Mouse (Mus musculus) c-Kit-negative CD71-positive TER-119-positive erythroid progenitor cells, embryonic 14.5 days (primary cell): ENCODE data around the gene Garem2.
"Not testable (repeated sequence)": the region's sequence is repeated elsewhere in the genome, so short reads cannot be mapped to it uniquely, and the experiment has no call there.

Experiments
- DNase-seq: peaks from one replicate; pipeline ENCODE4 v3.0.0-alpha.2; 2013; ENCODE audit warnings: low read depth, low spot score

Garem2 gene

DNA sequence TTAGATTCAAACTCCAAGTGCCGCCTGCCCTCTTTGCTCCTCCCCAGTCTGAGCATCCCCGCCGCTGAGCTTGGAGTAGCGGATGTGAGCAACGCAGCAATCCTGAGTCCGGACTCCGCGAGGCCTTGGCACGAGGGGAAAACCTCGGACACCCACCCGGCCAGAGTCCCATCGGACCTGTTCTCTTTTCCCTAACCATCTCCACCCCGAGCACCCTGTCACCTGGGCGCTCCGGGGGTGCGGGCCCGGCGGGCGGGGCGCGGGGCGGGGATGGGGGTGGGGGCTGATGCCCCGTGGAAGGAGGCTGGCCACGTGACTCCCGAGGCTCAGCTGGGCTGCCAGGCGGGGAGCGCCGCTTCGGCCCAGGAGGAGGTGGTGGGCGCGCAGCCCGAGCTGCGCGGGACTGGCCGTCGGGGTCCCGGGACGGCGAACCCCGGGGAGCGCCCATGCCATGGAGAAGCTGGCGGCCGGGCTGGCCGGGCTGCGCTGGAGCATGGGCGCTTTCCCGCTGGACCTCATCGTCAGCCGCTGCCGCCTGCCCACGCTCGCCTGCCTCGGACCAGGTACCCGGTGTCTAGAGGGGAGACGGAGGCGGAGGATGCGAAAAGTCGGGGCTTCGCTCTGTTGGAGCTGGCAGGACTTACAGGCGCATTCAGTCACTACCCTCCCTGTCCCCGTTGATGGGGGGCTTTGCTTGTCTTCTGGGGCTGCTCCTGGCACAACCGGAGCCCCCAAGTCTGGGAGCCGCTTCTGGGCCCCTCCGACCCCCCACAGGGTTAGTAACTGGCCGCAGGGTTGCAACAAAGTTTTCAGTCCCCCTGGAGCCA, at the start of gene Garem2:
Gene Garem2 (plus strand): TSS at position 321 of the 827 bp plus-strand sequence.
- no peak for DNase-seq

DNA sequence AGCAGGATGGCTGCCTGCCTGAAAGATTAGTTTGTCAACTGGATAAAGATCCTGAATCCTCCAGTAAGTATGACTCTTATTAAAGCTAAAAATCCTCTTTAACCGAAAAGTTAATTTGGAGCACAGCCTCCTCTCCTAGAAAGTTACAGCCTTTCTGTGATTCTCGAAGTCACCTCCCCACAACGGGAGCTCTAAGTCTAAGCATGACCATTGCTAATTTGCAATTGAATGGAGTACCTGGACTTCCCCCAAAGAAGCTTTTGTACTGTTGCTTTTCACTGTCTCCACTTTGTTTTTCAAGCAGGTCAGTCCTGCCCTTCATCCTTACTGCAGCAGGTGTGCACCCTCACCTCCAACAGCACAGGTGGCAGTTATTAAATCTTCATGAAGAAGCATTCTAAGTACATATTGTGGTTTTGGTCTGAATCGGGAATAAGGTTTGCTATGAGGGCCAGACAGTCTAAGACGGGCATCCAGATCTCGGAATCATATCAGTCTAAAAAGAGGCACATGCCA, 46.7 kb upstream of the Garem2 start:
- DNase-seq, result no peak

DNA sequence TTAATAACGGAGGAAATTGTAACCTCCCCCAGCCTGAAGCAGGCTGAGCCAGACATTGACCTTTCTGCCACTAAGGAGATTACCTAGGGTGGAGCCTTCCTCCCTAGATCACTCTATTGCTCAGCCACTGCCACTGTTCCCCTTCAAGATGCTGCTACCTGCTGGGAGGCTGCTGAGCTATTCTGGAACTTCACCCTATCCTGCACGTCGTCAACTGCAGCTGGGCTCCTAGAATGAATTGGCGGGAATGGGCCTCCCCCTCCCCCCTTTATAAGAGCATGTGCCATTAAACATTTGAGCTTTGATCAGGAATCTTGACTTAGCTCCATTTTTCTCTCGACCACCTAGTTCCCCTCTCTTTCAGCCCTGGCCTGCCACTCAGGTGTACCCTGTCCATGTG, 45.4 kb upstream of the Garem2 start:
- DNase-seq, result not testable (repeated sequence)

DNA sequence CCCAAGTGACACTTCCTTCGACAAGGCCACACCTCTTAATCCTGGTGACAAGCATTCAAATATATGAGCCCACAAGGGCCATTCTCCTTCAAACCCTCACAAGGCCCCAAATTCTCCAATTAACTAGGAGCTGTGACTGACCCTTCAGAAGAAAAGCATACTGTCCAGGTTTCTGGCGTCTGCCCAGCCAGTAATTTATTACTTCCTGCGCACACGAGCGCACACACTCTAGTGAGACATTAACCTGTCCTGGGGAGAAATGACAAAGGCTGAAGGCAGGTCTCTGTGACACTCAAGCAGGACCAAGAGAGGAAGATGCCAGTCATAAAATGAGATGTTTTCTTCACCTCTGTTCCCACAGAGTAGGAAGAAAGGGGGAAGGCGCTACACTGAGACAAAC, 37.2 kb upstream of the Garem2 start:
- DNase-seq, result no peak

DNA sequence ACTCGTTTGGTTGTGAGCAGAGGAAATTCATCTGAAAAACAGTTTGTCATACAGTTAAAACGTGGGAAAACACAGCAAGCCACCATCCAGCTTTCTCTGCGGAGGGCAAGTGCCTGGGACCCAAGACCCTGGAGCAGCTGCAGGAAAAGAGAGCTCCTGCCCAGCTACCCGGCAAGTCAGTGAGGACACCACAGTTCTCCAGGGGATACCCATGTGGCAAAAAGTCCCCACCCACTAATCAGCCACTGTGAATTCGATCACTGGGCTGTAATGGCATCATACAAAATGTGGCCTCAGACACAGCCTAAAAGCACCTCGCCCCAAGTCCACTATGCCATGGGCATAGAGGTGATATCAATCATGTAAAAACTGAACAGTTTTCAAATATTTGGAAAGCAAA, 33.3 kb upstream of the Garem2 start:
- DNase-seq, result no peak

DNA sequence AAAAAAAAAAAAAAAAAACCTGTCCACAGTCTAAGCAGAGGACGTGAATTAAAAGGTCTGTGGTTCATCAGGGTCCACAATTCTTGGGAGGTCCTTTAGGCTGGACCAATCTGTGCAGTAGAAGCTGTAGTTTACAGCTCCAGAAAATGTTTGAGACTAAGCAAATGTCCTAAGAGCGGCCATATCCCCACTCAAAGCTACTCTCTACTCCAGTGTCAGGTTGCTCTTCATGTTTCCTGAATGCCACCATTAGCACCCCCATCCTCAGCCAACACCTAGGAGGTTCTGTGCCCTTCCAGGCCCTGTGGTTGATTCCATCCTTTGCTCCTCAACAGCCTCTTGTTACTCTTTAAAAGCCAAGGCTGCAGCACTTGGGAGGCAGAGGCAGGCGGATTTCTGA, 32.6 kb upstream of the Garem2 start:
- no peak for DNase-seq

DNA sequence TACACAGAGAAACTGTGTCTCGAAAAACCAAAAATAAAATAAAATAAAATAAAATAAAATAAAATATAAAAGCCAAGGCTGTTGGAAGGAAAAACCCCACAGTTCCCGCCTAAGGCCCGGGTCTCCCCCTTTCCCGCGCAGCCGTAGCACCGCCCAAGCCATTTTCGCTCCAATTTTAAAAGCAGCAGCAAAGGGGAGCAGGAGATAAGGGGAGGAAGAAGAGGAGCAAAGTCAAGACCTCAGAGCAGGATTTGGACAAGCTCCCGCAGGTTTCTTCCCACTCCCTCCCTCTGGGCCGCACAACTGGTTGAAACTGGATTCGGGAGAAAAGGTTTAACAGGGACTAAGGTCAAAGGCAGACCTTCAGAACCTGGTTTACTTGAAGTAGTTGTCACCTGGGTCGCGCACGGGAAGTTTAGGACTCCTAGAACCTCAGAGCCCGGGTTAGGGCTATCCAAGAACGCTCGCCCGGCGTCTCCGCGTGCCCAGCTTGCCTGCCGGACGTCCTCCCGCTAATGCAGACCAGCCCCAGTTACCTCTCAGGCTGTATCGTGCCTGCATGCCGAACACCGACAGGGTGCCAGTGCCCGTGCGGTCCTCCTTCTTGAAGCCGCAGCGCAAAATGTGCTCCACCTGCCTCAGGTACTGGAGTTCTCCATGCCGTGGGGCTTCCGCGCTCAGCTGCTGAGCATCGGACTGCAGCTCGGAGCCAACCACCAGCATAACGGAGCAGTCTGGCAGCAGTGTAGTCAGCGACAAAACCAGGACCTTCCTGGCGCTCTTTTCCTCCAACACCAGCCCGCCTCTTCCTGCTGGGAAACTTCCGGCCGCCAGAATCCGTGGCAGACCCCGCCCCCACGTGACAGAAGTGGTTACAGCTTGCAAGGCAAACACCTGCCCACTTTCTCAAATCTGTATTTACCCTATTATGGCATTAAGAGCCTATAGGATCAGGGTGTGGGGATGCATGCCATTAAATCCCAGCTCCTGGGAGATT, 31.8 kb upstream of the Garem2 start, which contains the start of gene Tyms:
Gene Tyms (minus strand): TSS at position 793 of the 997 bp plus-strand sequence.
- DNase-seq, result peak; percentile 56

DNA sequence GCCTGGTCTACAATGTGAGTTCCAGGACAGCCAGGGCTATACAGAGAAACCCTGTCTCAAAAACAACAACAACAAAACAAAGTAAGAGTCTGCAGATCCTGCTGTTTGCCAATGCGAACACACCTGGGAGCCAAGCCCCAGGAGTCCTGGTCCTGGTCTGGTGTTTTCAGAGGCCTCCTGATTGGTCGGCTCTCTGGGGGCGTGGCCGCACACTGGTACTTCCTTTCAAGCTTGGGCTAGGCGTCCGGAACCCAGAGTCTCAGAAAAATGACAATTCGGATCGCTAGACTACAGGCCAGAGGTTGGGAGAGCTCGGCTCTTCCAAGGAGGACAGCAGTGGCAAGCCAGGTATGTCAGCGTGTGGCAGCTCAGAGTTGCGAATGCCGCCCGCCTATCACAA, 12.3 kb upstream of the Garem2 start:
- DNase-seq, result no peak

DNA sequence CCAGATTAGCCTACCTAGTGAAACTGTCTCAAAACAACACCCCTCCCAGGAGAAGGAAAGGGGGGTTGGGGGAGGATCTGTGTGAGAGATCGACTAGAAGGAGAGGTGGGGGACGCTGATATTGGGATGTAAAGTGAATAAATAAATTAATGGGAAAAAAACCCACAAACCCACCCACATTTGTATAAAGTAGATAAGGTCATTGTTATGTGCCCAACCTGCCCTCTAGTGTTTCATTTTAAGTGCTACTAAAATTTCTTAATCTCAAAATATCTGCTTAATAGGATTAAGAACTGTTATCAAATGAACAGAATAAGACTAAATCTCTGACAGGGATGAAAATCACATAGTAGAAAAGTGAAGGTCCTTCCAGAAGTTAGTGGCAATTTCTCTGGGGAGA, 10.6 kb upstream of the Garem2 start:
- DNase-seq, result no peak

DNA sequence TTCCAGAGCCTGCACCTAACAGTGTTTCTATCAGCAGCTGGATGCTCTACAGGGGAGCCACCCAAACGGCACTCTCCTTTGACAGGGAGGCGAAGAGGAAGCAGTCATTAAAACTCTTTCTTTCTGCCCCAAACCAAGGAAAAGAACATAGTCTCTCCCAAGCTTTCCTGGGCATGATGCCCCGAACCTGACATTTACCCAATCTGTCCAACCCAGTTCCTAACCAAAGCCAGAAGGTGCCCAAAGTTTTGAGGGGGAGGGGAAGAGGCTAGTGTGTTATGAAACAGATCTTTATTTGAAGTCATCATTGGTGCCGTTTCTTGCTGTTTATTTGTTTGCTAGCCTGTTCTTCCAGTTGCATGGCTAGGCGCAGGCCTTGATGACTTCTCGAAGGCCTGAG, 9.2 kb upstream of the Garem2 start:
- no peak for DNase-seq

DNA sequence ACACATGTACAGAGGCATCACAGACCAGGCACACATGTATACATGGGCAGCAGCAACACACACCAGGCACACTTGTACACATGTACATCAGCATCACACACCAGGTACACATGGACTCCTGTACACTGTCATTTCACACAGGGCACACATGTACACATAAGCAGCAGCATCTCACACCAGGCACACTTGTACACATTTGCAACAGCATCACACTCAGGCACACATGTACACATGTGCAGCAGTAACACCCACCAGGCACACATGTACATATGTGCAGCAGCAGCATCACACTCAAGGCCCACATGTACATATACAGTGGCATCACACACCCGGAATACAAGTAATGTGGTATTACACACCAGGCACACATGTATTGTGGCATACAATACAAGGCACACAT, 6.7 kb upstream of the Garem2 start:
- DNase-seq, result no peak

DNA sequence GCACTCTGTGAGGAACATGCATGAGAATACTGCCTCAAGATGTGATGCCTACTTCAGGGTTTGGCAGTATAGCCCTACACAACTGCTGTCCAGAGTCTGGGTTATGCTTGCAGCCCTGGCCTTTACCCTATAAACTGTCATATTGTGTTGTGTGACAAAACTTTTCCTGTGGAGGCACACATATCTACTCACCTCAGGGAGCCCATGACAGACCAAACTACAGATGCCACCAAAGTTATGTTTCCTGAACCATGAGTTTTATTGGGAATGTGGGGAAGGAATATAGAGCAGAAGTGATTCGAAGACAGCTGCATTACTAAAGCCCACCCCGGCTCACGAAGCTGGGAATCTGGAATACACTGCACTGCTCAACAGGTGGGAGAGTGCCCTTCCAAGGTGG, 1.6 kb upstream of the Garem2 start:
- no peak for DNase-seq

DNA sequence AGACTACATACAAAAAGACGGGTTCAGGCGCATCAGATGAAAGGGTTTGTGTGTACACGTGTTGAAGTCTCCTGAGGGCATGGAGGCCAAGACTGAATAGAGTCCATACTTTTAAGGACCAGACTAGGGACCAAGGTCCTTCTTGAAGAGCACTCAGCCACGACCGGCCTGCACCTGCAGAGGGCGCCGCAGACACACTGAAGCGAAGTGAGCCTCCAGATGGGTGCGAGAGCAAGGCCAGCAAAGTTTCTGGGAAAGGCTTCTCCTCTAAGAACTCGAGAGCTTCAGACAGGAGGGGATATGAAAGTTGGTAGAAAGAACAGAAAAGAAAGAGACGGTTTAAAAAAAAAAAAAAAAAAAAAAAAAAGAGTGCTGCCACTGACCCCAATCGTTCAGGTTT, 622 bp upstream of the Garem2 start:
- no peak for DNase-seq

DNA sequence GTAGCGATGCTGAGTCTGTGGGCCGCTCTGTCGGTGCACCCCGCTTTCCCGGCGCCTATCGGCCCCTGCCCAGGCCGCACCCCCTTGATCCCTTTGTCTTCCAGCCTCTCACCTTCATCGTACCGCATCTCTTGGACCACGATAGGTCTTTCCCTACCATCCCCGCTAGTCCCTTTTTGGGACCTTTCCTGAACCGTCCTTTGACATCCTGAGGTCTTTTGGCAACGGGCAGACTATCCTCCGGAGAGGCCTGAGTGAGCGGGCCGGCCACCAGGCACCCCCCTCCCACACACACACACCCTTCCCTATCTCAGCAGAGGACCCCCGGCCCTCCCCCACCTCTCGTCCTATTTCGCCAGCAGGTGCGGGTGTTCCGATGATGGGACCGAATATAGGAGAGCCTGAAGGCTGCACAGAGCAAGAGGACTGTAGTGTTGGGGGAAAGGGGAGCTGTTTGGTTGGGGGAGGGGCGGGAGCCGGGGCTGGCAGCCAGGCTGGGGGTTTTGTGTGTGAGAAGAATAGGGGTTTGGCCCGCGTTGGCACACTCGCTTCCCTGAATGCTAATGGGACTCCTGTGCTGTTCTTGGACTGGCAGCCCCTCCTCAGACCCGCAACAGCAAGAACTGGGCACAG, 823 bp downstream of the Garem2 start, which contains the start of gene 3110082J24Rik:
Gene 3110082J24Rik (minus strand): TSS at position 419 of the 633 bp plus-strand sequence.
- DNase-seq, result no peak

DNA sequence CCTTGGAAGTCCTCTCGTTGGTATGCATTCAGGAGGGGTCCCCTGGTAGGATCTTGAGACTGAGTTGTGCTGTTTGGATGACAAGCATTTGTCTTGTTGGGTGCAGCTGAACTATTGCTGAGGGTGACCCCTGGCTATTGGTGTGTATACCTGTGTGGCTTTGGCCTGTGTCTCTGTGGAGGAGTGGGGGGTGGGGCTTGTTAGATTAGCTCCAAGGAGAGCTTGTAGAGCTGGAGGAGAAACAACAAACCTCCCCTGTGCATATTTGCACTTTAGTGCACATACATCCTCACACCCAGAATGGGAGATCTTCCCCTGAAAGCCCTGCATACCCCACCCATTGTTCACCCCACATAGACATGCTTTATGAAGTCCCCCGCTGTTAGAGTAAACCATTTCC, 1.8 kb downstream of the Garem2 start:
- no peak for DNase-seq

DNA sequence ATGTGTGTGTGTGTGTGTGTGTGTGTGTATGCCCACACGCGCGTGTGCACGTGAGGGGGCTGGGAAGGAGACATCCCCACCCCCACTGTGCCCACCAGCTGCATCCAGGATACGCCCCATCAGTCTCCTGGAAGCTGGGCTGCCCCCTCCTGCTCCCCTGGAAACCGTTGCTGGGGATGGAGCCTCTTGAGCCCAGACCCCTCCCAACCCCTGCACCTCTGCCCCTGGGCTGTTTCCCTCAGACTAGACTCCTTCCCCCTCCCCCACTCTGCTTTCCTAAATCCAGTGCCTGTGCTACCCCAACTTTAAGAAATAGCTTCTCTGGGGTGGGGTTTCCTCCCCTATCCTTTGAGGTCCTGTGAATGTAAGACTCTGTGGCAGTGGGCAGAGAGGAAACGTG, 2.2 kb downstream of the Garem2 start:
- DNase-seq, result no peak

DNA sequence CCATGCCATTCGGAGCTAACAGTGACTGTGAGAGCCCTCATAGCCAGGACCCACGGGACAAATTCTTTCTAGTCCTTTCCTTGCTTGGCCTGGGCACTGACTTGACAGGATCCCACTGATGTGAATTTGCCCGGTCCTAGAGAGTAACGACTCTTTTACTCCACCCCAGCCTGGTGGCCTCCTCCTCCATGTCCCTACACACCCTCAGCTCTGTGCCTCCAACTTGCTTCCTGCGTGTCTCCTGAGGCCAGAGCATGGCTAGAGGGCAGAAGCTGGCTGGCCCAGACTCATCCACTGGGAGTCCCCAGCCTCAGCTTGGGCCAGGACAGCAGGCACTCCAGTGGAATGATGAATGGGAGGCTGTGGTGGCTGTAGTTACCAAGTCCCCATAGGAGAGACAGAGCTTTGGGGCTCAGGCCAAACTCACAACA, 2.7 kb downstream of the Garem2 start:
- DNase-seq, result no peak

DNA sequence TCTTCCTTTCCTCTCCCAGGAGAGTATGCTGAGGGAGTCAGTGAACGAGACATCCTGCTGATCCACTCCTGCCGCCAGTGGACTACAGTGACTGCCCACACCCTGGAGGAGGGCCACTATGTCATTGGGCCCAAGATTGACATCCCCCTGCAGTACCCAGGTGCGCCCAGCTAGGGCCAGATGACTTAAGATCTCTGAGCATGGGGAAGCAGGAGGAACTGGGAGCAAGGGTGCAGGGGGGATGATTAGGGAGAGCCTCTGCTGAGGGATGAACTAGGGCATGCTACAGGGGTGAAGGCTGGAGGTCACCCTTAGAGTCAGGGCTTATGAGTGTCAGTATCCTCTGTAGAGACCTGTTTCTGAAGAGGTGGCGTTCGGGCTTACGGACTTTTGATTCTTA, 3.3 kb downstream of the Garem2 start:
- DNase-seq, result no peak

DNA sequence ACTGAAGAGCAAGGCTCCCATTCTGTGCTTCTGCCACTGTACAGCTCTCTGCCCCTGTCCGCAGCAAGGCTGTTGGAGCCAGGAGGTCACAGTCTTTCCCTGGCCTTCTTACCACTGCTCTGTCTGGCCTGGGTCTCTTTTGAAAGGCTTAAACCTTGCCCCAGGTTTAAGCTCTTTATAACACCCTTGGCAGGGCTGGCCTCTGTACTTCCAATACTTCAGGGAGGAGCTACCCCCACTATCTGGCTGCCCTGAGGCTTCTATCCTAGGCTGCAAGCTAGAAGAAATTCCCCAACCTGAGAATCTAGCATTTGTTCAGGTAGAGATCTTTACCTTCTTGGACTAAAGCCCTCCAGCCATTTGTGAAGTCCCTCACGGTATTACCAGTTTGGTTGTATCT, 4.9 kb downstream of the Garem2 start:
- DNase-seq, result no peak

DNA sequence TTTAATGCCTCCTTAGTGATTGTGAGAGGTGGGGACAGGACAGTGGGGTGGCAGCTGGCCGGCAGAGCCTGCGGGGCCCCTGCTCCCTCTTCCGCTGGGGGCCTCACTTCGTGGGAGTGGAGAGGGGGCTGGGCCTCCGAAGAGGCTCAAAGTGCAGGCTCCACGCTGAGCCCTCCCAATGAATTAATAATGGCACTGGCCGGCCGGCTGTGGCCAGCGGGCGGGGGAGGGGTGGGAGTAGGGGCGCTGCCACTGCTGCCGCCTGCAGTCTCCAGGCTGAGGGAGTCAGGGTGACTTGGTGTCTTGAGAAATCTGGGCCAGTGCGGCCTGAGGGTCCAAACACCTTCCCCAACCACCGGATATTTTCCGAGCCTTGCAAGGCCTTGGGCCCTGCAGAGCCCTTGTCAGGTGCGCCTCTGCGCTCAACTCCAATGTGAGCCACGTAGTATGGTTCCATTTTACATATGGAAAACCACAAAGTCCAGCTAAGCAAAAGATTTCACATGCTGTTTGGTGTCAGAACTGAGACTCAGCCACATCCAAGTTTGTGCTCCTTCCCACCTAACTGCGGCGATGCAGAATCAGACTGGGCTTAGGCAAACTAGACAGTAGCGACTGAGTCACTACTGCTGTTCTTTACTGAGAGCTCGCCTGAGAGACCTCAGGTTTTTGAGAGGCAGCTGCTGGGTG, 5.6 kb downstream of the Garem2 start:
- DNase-seq, result no peak

DNA sequence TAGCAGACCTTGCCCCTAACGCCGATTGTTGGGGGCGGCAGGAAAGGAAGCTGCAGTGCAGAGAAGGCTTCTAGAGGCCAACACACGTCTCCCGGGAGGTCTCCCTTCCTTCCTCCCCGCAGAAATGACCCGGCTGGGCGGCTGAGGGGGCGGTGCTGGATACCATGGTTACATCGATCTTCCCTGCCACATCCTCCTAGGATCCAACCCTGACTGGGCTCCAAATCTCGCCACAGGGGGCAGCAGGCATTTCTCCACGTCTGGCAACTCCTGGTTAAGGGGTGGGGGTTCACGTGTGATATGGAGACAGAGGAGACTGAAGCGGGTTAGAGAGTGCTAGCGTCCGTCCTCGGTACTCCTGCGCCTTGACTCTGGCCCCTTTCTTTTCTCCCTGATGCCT, 6.2 kb downstream of the Garem2 start:
- DNase-seq, result no peak
